Mouse (Mus musculus) stomach, embryonic 14.5 days (tissue): Measurements from ENCODE around the gene Trpm7. TPM values are rescaled to one million over a fixed set of nuclear protein-coding genes. Genes with fewer than 3 reads are reported as not detected.
"Not testable (repeated sequence)": the region's sequence is repeated elsewhere in the genome, so short reads cannot be mapped to it uniquely, and the experiment has no call there.

ENCODE experiments used
- ATAC-seq: fragments of 200-750 bp; cut with Nextera tagmentation; 2 replicates; pipeline ENCODE4 v1.8.0; 2017; ENCODE audit warnings: low read depth, moderate TSS enrichment; ENCODE audit not compliant: insufficient number of reproducible peaks, insufficient read depth, low FRiP score
- H3K27ac ChIP-seq: fragments of 300-500 bp; sonication (generic); 2 replicates; pipeline ENCODE4 v1.5.1; 2014; ENCODE audit warnings: mild to moderate bottlenecking, low read length, moderate library complexity, mixed read lengths
- H3K27me3 ChIP-seq: fragments of 300-500 bp; sonication (generic); 2 replicates; pipeline ENCODE4 v1.6.1; 2014; ENCODE audit warnings: low read length, control low read depth, mixed read lengths; ENCODE audit not compliant: control insufficient read depth, insufficient read depth
- H3K36me3 ChIP-seq: fragments of 300-500 bp; sonication (generic); 2 replicates; pipeline ENCODE4 v1.6.1; 2014; ENCODE audit warnings: mild to moderate bottlenecking, control low read depth, low read length, moderate library complexity, mixed read lengths; ENCODE audit not compliant: control insufficient read depth, insufficient read depth
- H3K4me1 ChIP-seq: fragments of 300-500 bp; sonication (generic); 2 replicates; pipeline ENCODE4 v1.6.1; 2014; ENCODE audit warnings: low read length, control low read depth, mixed read lengths; ENCODE audit not compliant: control insufficient read depth, insufficient read depth
- H3K4me2 ChIP-seq: fragments of 300-500 bp; sonication (generic); replicated peaks from 2 replicates; pipeline ENCODE4 v1.6.1; 2014; ENCODE audit warnings: low read depth, low read length, control low read depth
- H3K4me3 ChIP-seq: fragments of 300-500 bp; sonication (generic); 2 replicates; pipeline ENCODE4 v1.5.1; 2014; ENCODE audit warnings: low read depth, low read length, control low read depth
- H3K9ac ChIP-seq: fragments of 300-500 bp; sonication (generic); replicated peaks from 2 replicates; pipeline ENCODE4 v1.6.1; 2014; ENCODE audit warnings: low read depth, mild to moderate bottlenecking, control low read depth, low read length, moderate library complexity, mixed read lengths
- H3K9me3 ChIP-seq: fragments of 300-500 bp; sonication (generic); 2 replicates; pipeline ENCODE4 v1.6.1; 2016; ENCODE audit warnings: low read depth, low read length, control low read depth; ENCODE audit not compliant: control insufficient read depth
- WGBS: fragments of 180-500 bp; shearing (Covaris S2); extraction: QIAGEN DNeasy Blood & Tissue Kit; methylation state at CpG from one replicate; pipeline ENCODE4 v1.1.7; 2014; 5-methylcytosine and 5-hydroxymethylcytosine counted together
- polyA plus RNA-seq: library from polyadenylated mRNA; unstranded; fragments of >200 nt; fragmentation: Nextera tagmentation; extraction: Ambion mirVana; gene quantifications from 2 replicates; pipeline ENCODE4 v1.2.1, GENCODE M21; 2014

Trpm7 gene
- polyA plus RNA-seq, 1 experiment from 2014 or later, result 71.1 TPM

GRCm38 (mm10) chr2:126892316-126892715, 16.3 kb upstream of the Trpm7 start:
- no peaks in the 10 kb centered on the region for H3K9me3 ChIP-seq
- H3K4me3 ChIP-seq, result no peak overlapping the region
- H3K4me2 ChIP-seq, result no peak overlapping the region
- no peaks in the 10 kb centered on the region for H3K27me3 ChIP-seq
- whole genome bisulfite sequencing, result 45% methylated on average over 7 of the region's 7 CpGs
- H3K36me3 ChIP-seq, result no peaks in the 10 kb centered on the region; the same call in 1 of the 2 replicates
- no peaks in the 10 kb centered on the region for H3K4me1 ChIP-seq
- ATAC-seq, result no peak
- H3K9ac ChIP-seq, result no peak overlapping the region
- H3K27ac ChIP-seq, result no peak overlapping the region

- H3K4me1 ChIP-seq, result no peaks in the 10 kb centered on the region
- no peaks in the 10 kb centered on the region for H3K36me3 ChIP-seq
- no peaks in the 10 kb centered on the region for H3K9me3 ChIP-seq
- H3K4me3 ChIP-seq, result no peak overlapping the region
- H3K27ac ChIP-seq, result no peak overlapping the region
- no peaks in the 10 kb centered on the region for H3K27me3 ChIP-seq
- no peak for ATAC-seq
- H3K9ac ChIP-seq, result no peak overlapping the region
- no peak overlapping the region for H3K4me2 ChIP-seq
Measured at GRCm38 (mm10) chr2:126891743-126892142, 15.7 kb upstream of the Trpm7 start.

- H3K9me3 ChIP-seq, result no peaks in the 10 kb centered on the region
- no peak overlapping the region for H3K27ac ChIP-seq
- no peak overlapping the region for H3K9ac ChIP-seq
- H3K27me3 ChIP-seq, result no peaks in the 10 kb centered on the region
- no peak for ATAC-seq
- WGBS, result 28% methylated on average over 3 of the region's 3 CpGs
- H3K36me3 ChIP-seq, result no peaks in the 10 kb centered on the region
- H3K4me3 ChIP-seq, result no peak overlapping the region
- H3K4me1 ChIP-seq, result no peaks in the 10 kb centered on the region
- H3K4me2 ChIP-seq, result no peak overlapping the region
Measured at GRCm38 (mm10) chr2:126887141-126887540, 11.1 kb upstream of the Trpm7 start.

- no peaks in the 10 kb centered on the region for H3K36me3 ChIP-seq
- H3K4me1 ChIP-seq, result no peaks in the 10 kb centered on the region
- H3K27ac ChIP-seq, result no peak overlapping the region
- no peaks in the 10 kb centered on the region for H3K9me3 ChIP-seq
- H3K27me3 ChIP-seq, result no peaks in the 10 kb centered on the region
- no peak overlapping the region for H3K4me2 ChIP-seq
- H3K4me3 ChIP-seq, result no peak overlapping the region
- no peak for ATAC-seq
- 47% methylated on average over 2 of the region's 2 CpGs for WGBS
- no peak overlapping the region for H3K9ac ChIP-seq
Measured at GRCm38 (mm10) chr2:126885871-126886270, 9.8 kb upstream of the Trpm7 start.

GRCm38 (mm10) chr2:126882711-126883110, 6.7 kb upstream of the Trpm7 start:
- WGBS, result 51% methylated on average over 2 of the region's 2 CpGs
- H3K9ac ChIP-seq, ATAC-seq, H3K4me1 ChIP-seq, H3K27me3 ChIP-seq, H3K27ac ChIP-seq, H3K4me2 ChIP-seq, H3K36me3 ChIP-seq, H3K9me3 ChIP-seq, H3K4me3 ChIP-seq: not testable (repeated sequence)

GRCm38 (mm10) chr2:126877991-126878390, 2.0 kb upstream of the Trpm7 start:
- H3K36me3 ChIP-seq, result no peaks in the 10 kb centered on the region
- 88% methylated on average over 1 of the region's 1 CpGs for WGBS
- H3K27ac ChIP-seq, result no peak overlapping the region
- no peaks in the 10 kb centered on the region for H3K9me3 ChIP-seq
- no peak overlapping the region for H3K9ac ChIP-seq
- H3K4me1 ChIP-seq, result peaks cover 4% of the 10 kb centered on the region; the same call in 1 of the 2 replicates
- H3K27me3 ChIP-seq, result no peaks in the 10 kb centered on the region
- H3K4me2 ChIP-seq, result no peak overlapping the region
- H3K4me3 ChIP-seq, result no peak overlapping the region
- ATAC-seq, result no peak

- peak overlapping the region; percentile 80 for H3K4me3 ChIP-seq
- peak overlapping the region; percentile 92 for H3K9ac ChIP-seq
- H3K27me3 ChIP-seq, result no peaks in the 10 kb centered on the region
- peak; percentile 42; the same call in 1 of the 2 replicates for ATAC-seq
- no peaks in the 10 kb centered on the region for H3K36me3 ChIP-seq
- peak overlapping the region; percentile 72 for H3K4me2 ChIP-seq
- no peaks in the 10 kb centered on the region for H3K9me3 ChIP-seq
- peak overlapping the region; percentile 96 for H3K27ac ChIP-seq
- WGBS, result under 1% methylated on average over 18 of the region's 18 CpGs
- H3K4me1 ChIP-seq, result peaks cover 7% of the 10 kb centered on the region; the same call in 1 of the 2 replicates
Measured at GRCm38 (mm10) chr2:126875516-126875835, 554 bp downstream of the Trpm7 start.

GRCm38 (mm10) chr2:126874809-126875515, 1.1 kb downstream of the Trpm7 start:
- peak overlapping the region; percentile 80 for H3K4me3 ChIP-seq
- ATAC-seq, result no peak
- H3K36me3 ChIP-seq, result no peaks in the 10 kb centered on the region
- H3K4me1 ChIP-seq, result peaks cover 7% of the 10 kb centered on the region; the same call in 1 of the 2 replicates
- peak overlapping the region; percentile 96 for H3K27ac ChIP-seq
- WGBS, result 22% methylated on average over 13 of the region's 13 CpGs
- peak overlapping the region; percentile 72 for H3K4me2 ChIP-seq
- no peaks in the 10 kb centered on the region for H3K27me3 ChIP-seq
- H3K9ac ChIP-seq, result peak overlapping the region; percentile 92
- H3K9me3 ChIP-seq, result no peaks in the 10 kb centered on the region

GRCm38 (mm10) chr2:126866301-126866700, 9.7 kb downstream of the Trpm7 start:
- Histone ChIP-seq H3K27ac (no peak overlapping the region), H3K27me3 (no peaks in the 10 kb centered on the region), H3K9ac (no peak overlapping the region), H3K4me3 (no peak overlapping the region), H3K36me3 (no peaks in the 10 kb centered on the region), H3K4me1 (no peaks in the 10 kb centered on the region), H3K4me2 (no peak overlapping the region), H3K9me3 (no peaks in the 10 kb centered on the region)
- WGBS, result 61% methylated on average over 1 of the region's 1 CpGs
- no peak for ATAC-seq
